Mouse (Mus musculus): ENCODE results near the gene Slc12a3.
A peak's percentile ranks its signal among the peaks of the same experiment; 100 is the strongest.

- TF ChIP-seq POLR2A (IDR thresholded peaks at IDR 0.05; ENCODE audit: borderline replicate concordance, insufficient read depth, low read length) (no peak), CTCF (IDR thresholded peaks at IDR 0.05; ENCODE audit: borderline replicate concordance, insufficient read depth, low read depth, low read length) (peak; percentile 5; the same call in 1 of the 2 replicates)
Observed at GRCm38 (mm10) chr8:94392147-94392546, 63.1 kb downstream of the Slc12a3 start.

Data from cerebellum, adult 2 months (tissue).